Mouse (Mus musculus) MEL (cell line): ENCODE measurements around the gene Col4a4.

Source experiments
- CTCF ChIP-seq, 3 experiments: IDR thresholded peaks in 2 of 3; conservative IDR thresholded peaks in 1 of 3; 2 replicates each; pipeline ENCODE4 v1.5.1; 2011 to 2012; ENCODE audit warnings: low read length in 3 of 3, low read depth in 2 of 3, mild to moderate bottlenecking in 2 of 3, improper control_type of control experiment in 1 of 3, inconsistent platforms in 1 of 3, mixed read lengths in 1 of 3, moderate library complexity in 1 of 3; ENCODE audit not compliant: control insufficient read depth in 1 of 3, insufficient read depth in 1 of 3, poor library complexity in 1 of 3, severe bottlenecking in 1 of 3
- E2F4 ChIP-seq: IDR thresholded peaks from 2 replicates; pipeline ENCODE4 v1.6.1; 2011; ENCODE audit warnings: low read depth, low read length, improper control_type of control experiment, borderline replicate concordance
- USF1 ChIP-seq: IDR thresholded peaks from 2 replicates; pipeline ENCODE4 v1.6.1; 2014; ENCODE audit warnings: low read depth, mild to moderate bottlenecking, inconsistent platforms, low read length, improper control_type of control experiment, moderate library complexity

DNA sequence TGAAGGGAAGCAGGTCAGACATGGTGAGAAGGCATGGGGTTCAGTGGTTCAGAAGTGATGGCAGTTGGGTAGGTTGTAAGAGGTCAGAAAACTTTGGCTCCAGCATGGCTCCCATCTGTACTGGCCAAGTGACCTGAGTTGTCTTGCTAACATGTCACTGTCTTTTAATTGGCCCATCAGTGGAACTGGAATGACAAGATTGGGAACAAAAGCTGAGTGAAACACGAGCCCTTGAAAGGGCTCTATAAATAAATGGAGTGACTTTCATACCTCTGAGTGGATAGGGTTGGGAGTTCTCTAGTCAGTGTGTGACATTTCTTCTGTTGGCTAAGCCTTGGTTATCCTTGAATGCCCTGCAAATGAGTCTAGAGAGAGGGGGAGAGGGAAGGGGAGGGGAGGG is 146.5 kb downstream of the Col4a4 start:
- TF ChIP-seq CTCF (IDR thresholded peaks at IDR 0.05 in 2 of 3, conservative IDR thresholded peaks at IDR 0.05 in 1 of 3; ENCODE audit: control insufficient read depth in 1 of 3, insufficient read depth in 1 of 3, low read depth in 2 of 3, low read length in 3 of 3, poor library complexity in 1 of 3, severe bottlenecking in 1 of 3) (no peak), E2F4 (no peak), USF1 (no peak)
